Mouse (Mus musculus) C2C12 (cell line): ENCODE results near the gene Ttc30b.

Source experiments
- CTCF ChIP-seq: IDR thresholded peaks from one replicate; pipeline ENCODE4 v1.5.1; 2011; ENCODE audit not compliant: control insufficient read depth, insufficient read depth, insufficient read length
- MYOG ChIP-seq: IDR thresholded peaks from one replicate; pipeline ENCODE4 v1.6.1; 2011; ENCODE audit not compliant: control insufficient read depth, insufficient read length; ENCODE audit errors: extremely low read depth

DNA sequence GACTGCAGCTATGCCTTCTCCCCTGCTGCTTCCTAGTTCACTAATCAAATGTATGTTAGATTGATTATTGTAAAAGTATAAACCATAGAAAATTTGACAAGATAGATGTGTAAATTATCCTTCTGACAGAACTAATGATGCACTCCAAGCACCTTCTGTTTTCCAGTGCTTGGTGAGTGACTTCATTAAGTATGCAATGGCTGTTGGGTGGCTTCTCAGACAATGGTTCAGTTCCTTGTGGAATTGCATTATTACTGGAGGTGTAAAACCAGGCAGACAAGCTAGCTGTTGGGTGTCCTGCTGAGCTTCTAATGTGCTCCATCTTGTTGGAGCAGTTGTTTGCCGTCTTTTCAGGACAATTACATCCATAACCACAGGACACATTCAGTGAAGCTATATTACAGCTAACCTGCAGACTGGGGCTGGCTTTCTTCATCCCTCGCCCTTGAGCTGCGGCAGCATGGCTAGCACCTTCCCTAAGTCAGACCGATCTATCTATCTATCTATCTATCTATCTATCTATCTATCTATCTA, 14.5 kb downstream of the Ttc30b start:
- TF ChIP-seq CTCF (no peak), MYOG (no peak)
